ENCODE assay signal across 12 mouse cellular contexts in genomic region chr1:42692221-42692620, GRCm38 (mm10). TPM values are rescaled to one million over a fixed set of nuclear protein-coding genes. Genes with fewer than 3 reads are reported as not detected.
DNase-seq lines count a peak whose midpoint lies in the region; ATAC-seq and TF ChIP-seq lines count a peak whose summit lies in the region.
"Had no signal": no experiment of that assay in that cellular context is flagged by ENCODE, and none has a peak within 500 bp of the region (broad histone marks: within the 10 kb centered on the region; RNA-seq: fewer than 3 reads in every experiment).

No protein-coding gene starts in this region.

- 7% methylated on average over 1 of the region's 1 CpGs for WGBS in forebrain, embryonic 15.5 days
- WGBS in midbrain, embryonic 13.5 days, result 6% methylated on average over 1 of the region's 1 CpGs
- 12% methylated on average over 1 of the region's 1 CpGs for WGBS in lung, postnatal 0 days

- peaks cover 28% of the 10 kb centered on the region for H3K4me1 ChIP-seq in forebrain, embryonic 15.5 days
- peaks cover 39% of the 10 kb centered on the region for H3K4me1 ChIP-seq in midbrain, embryonic 13.5 days (replicated peaks)
- H3K4me1 ChIP-seq in lung, postnatal 0 days (ENCODE audit: insufficient read depth, low read depth, low read length), result 0 out of 2 replicates have a peak, but pooled peaks cover 6% of the 10 kb centered on the region

- DNase-seq in right cerebral cortex, postnatal 25 days, result peak; percentile 9
- no peak for DNase-seq in right cerebral cortex, postnatal 36 days (ENCODE audit: low spot score in 2 of 2)
- no peak for DNase-seq in lung, postnatal 0 days (ENCODE audit: low spot score)
- DNase-seq in heart, postnatal 4 days, result no peak
- DNase-seq in cerebellum, postnatal 36 days, result no peak

- peak overlapping the region; percentile 90 for H3K9ac ChIP-seq in forebrain, embryonic 15.5 days (replicated peaks)
- peak overlapping the region; percentile 89 for H3K9ac ChIP-seq in midbrain, embryonic 13.5 days (replicated peaks)
- no peak overlapping the region for H3K9ac ChIP-seq in lung, postnatal 0 days (replicated peaks; ENCODE audit: low read depth)

- no peak for ATAC-seq in forebrain, embryonic 15.5 days (replicated peaks)
- ATAC-seq in midbrain, embryonic 13.5 days, result no peak
- no peak for ATAC-seq in lung, postnatal 0 days
- ATAC-seq: intestine, postnatal 0 days had no signal

- no peaks in the 10 kb centered on the region for H3K27me3 ChIP-seq in forebrain, embryonic 15.5 days
- H3K27me3 ChIP-seq in midbrain, embryonic 13.5 days, result no peaks in the 10 kb centered on the region
- peaks cover 76% of the 10 kb centered on the region for H3K27me3 ChIP-seq in lung, postnatal 0 days (replicated peaks; ENCODE audit: insufficient read depth, low read length)

- peak overlapping the region; percentile 94 for H3K4me3 ChIP-seq in forebrain, embryonic 15.5 days
- H3K4me3 ChIP-seq in midbrain, embryonic 13.5 days (replicated peaks), result peak overlapping the region; percentile 96
- no peak overlapping the region for H3K4me3 ChIP-seq in lung, postnatal 0 days (ENCODE audit: low read depth, low read length)

- TF ChIP-seq EP300 in lung, postnatal 0 days (IDR thresholded peaks at IDR 0.05), result no peak

- no peak for TF ChIP-seq CTCF in lung, postnatal 0 days (IDR thresholded peaks at IDR 0.05)

- H3K27ac ChIP-seq in forebrain, embryonic 15.5 days (replicated peaks), result peak overlapping the region; percentile 100
- peak overlapping the region; percentile 100 for H3K27ac ChIP-seq in midbrain, embryonic 13.5 days
- H3K27ac ChIP-seq in lung, postnatal 0 days (ENCODE audit: low read length), result no peak overlapping the region

- no peaks in the 10 kb centered on the region for H3K9me3 ChIP-seq in forebrain, embryonic 15.5 days
- no peaks in the 10 kb centered on the region for H3K9me3 ChIP-seq in midbrain, embryonic 13.5 days
- H3K9me3 ChIP-seq in lung, postnatal 0 days (ENCODE audit: low read length), result no peaks in the 10 kb centered on the region

- no peaks in the 10 kb centered on the region for H3K36me3 ChIP-seq in forebrain, embryonic 15.5 days
- H3K36me3 ChIP-seq in midbrain, embryonic 13.5 days, result peaks cover under 1% of the 10 kb centered on the region; the same call in 1 of the 2 replicates
- no peaks in the 10 kb centered on the region for H3K36me3 ChIP-seq in lung, postnatal 0 days (ENCODE audit: insufficient read depth, low read length)

- peak overlapping the region; percentile 98 for H3K4me2 ChIP-seq in forebrain, embryonic 15.5 days (replicated peaks)
- H3K4me2 ChIP-seq in midbrain, embryonic 13.5 days (replicated peaks), result peak overlapping the region; percentile 91
- no peak overlapping the region for H3K4me2 ChIP-seq in lung, postnatal 0 days (replicated peaks; ENCODE audit: low read depth, low read length)

RNA-seq across cellular contexts. Expression of gene Pou3f3, which starts 3.3 kb away (rescaled TPM):
- 49.1 and 52.0 TPM in 2 replicates for polyA plus RNA-seq in forebrain, embryonic 15.5 days (2015; fragmentation: Nextera tagmentation; extraction: Ambion mirVana)
- 28.2 and 28.4 TPM in 2 replicates for polyA plus RNA-seq in midbrain, embryonic 13.5 days (2015; fragmentation: Nextera tagmentation; extraction: Ambion mirVana)
- polyA plus RNA-seq in lung, postnatal 0 days (2015; fragmentation: Nextera tagmentation; extraction: Ambion mirVana), result 0.05 and 0.10 TPM in 2 replicates
- total RNA-seq in heart, postnatal 4 days (2021), result under 1 TPM in 1 of 2 experiments, not detected in 1; 0.02 TPM
- total RNA-seq: common myeloid progenitor, adult 5-6 weeks; gastrocnemius, adult 18-20 months; monocyte, adult 5-6 weeks had no signal
- polyA plus RNA-seq: heart, embryonic 14.5 days had no signal

Comparison
In these comparisons a context has a peak if more than half of its experiments do, and no peak if none do; other contexts are left out.
1. RNA of gene Pou3f3, which starts 3.3 kb away (polyA plus RNA-seq): 49.1 to 52.0 TPM in forebrain, embryonic 15.5 days and 28.2 to 28.4 TPM in midbrain, embryonic 13.5 days; 0.05 to 0.10 TPM in lung, postnatal 0 days; every median in the first group is over 10 times any median in the second.